Mouse (Mus musculus) urinary bladder, adult 18-20 months (tissue): Measurements from ENCODE around the gene Olfr683.
"Not testable (repeated sequence)": the region's sequence is repeated elsewhere in the genome, so short reads cannot be mapped to it uniquely, and the experiment has no call there.

Experiments
- DNase-seq, 2 experiments: peaks; one replicate each; pipeline ENCODE4 v3.0.0; 2022; ENCODE audit warnings: low spot score in 2 of 2, mixed read lengths in 2 of 2

Olfr683 gene

GRCm38 (mm10) chr7:105146912-105147311 lies at the start of gene Olfr683:
Olfr683 (minus strand) TSS chr7:105147012.
- DNase-seq: no peak

GRCm38 (mm10) chr7:105185912-105186311 lies 39.1 kb upstream of the Olfr683 start, which contains the start of gene Olfr685:
Olfr685 (minus strand) TSS chr7:105186012.
- no peak for DNase-seq

DNA sequence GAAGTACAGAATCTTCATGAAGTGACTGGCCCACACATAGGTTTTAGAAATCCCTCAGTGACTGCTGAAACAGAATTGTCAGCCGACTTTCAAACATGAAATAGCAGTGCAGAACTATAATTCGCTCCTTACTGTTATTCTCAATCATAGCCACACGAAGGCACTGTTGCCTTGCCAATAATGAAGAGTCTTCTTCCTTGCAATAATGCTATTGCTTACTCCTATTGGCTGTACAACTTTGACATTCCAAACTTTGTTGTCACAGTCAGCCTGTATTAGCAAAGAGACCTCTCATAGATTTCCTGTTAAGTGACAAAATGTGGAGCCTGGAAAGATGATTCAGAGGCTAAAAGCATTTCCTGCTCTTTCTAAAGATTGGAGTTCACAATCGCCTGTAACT lies 24.0 kb upstream of the Olfr683 start:
- no peak for DNase-seq

- no peak for DNase-seq
These were observed 16.7 kb upstream of the Olfr683 start, which contains the start of gene Olfr684 for GRCm38 (mm10) chr7:105163553-105163952. Olfr684 (minus strand) TSS chr7:105163653.

DNA sequence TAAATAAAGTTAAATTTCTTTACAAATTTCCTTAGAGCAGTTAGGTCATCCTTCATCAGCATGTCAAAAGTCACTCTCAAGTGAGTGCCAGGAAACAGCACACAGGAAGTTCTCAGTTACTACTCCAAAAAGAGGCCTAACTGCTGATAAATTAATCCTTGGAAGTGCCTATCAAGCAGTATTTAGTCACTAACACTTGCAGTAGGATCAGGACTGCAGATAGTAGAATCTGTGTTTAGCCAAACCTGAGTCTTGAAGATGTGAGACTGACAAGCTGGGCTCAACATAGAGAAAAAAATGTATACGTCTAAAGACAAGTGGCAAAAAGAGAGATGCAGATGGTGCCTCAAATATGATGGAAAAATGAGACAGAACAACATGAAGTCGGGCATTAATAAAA lies 5.5 kb downstream of the Olfr683 start:
- no peak for DNase-seq

DNA sequence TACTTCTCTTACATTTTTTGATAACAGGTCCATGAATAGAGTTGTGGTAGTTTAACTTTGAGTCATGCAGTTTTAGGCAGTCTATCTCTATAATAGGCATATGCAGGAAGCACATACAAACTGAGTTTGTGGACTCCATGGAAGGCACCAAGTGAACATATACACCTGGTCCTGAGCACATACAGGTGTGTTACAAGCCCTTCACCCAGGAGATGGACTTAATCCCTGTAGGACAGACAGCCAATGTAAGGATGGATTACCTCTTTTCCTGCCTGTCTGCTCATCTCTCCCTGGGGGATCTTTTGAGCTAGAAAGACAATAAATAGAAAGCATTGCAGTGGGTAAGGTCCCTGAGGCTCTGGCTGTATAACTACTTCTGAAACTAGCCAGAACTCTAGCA lies 30.3 kb downstream of the Olfr683 start, which contains the start of gene Olfr681:
TSS of gene Olfr681 (plus strand) at position 301 of the 400 bp plus-strand sequence.
- DNase-seq: no peak

DNA sequence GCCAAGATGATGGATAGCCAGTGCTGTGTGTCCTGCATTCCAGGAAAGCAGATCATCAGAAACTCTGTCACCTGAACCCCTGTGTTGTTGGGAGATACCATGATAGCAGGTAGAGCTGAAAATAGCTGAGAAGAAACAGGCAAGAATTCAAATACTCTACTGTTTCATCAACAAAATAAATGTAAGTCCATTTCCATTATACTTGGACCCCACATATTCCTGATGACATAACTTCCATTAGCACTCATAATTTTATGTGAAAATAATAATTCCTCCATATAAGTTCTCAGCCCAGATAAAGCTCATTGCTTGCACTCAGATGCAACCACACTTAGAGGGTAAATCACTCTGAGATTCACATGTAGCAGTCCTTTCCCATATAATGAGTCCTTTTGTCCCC lies 54.1 kb downstream of the Olfr683 start, which contains the start of gene Olfr680-ps1:
TSS of gene Olfr680-ps1 (minus strand) at position 101 of the 400 bp plus-strand sequence.
- DNase-seq: not testable (repeated sequence)
